Mouse (Mus musculus) urinary bladder, postnatal 25 days (tissue): ENCODE data around the gene Neurod6.
"Not testable (repeated sequence)": the region's sequence is repeated elsewhere in the genome, so short reads cannot be mapped to it uniquely, and the experiment has no call there.

Experiments
- DNase-seq: peaks from one replicate; pipeline ENCODE4 v3.0.0; 2022; ENCODE audit warnings: low spot score

The Neurod6 gene

GRCm38 (mm10) chr6:55680974-55681373 lies at the start of gene Neurod6:
Gene Neurod6 (minus strand): TSS chr6:55681263.
- no peak for DNase-seq

GRCm38 (mm10) chr6:55717209-55717608 lies 36.1 kb upstream of the Neurod6 start:
- DNase-seq, result peak; percentile 70

- no peak for DNase-seq
These were observed 34.4 kb upstream of the Neurod6 start for GRCm38 (mm10) chr6:55715446-55715845.

GRCm38 (mm10) chr6:55710913-55711312 lies 29.9 kb upstream of the Neurod6 start:
- not testable (repeated sequence) for DNase-seq

- DNase-seq, result no peak
These were observed 23.7 kb upstream of the Neurod6 start for GRCm38 (mm10) chr6:55704759-55705104.

GRCm38 (mm10) chr6:55704061-55704758 lies 23.1 kb upstream of the Neurod6 start:
- no peak for DNase-seq

- DNase-seq, result no peak
These were observed 19.6 kb upstream of the Neurod6 start for GRCm38 (mm10) chr6:55700392-55701386.

- no peak for DNase-seq
These were observed 9.0 kb upstream of the Neurod6 start for GRCm38 (mm10) chr6:55690015-55690531.

GRCm38 (mm10) chr6:55683506-55683905 lies 2.4 kb upstream of the Neurod6 start:
- DNase-seq, result no peak

GRCm38 (mm10) chr6:55682886-55683285 lies 1.8 kb upstream of the Neurod6 start:
- no peak for DNase-seq

GRCm38 (mm10) chr6:55678571-55679185 lies 2.4 kb downstream of the Neurod6 start:
- no peak for DNase-seq

- no peak for DNase-seq
These were observed 3.7 kb downstream of the Neurod6 start for GRCm38 (mm10) chr6:55677326-55677725.

- no peak for DNase-seq
These were observed 4.3 kb downstream of the Neurod6 start for GRCm38 (mm10) chr6:55676663-55677311.

GRCm38 (mm10) chr6:55676141-55676662 lies 4.9 kb downstream of the Neurod6 start:
- no peak for DNase-seq

GRCm38 (mm10) chr6:55667801-55668200 lies 13.3 kb downstream of the Neurod6 start:
- DNase-seq, result no peak

GRCm38 (mm10) chr6:55661126-55661915 lies 19.7 kb downstream of the Neurod6 start:
- DNase-seq, result no peak

- DNase-seq, result no peak
These were observed 31.1 kb downstream of the Neurod6 start for GRCm38 (mm10) chr6:55649996-55650395.

- no peak for DNase-seq
These were observed 31.5 kb downstream of the Neurod6 start for GRCm38 (mm10) chr6:55649581-55649980.

- no peak for DNase-seq
These were observed 32.2 kb downstream of the Neurod6 start for GRCm38 (mm10) chr6:55648886-55649285.

GRCm38 (mm10) chr6:55647771-55648280 lies 33.2 kb downstream of the Neurod6 start:
- DNase-seq, result no peak
